Mouse (Mus musculus) ovary, adult 18-20 months (tissue): ENCODE measurements around the gene Endou.
A peak's percentile ranks its signal among the peaks of the same experiment; 100 is the strongest.
"Not testable (repeated sequence)": the region's sequence is repeated elsewhere in the genome, so short reads cannot be mapped to it uniquely, and the experiment has no call there.

Source experiments
- DNase-seq: peaks from one replicate; pipeline ENCODE4 v3.0.0; 2022; ENCODE audit warnings: low spot score, mixed read lengths

The Endou gene

GRCm38 (mm10) chr15:97684118-97684517 is 47.0 kb downstream of the Endou start:
- DNase-seq: no peak

- DNase-seq: no peak
Measured at GRCm38 (mm10) chr15:97682053-97682452, 49.1 kb downstream of the Endou start.

GRCm38 (mm10) chr15:97679991-97680681 is 51.0 kb downstream of the Endou start:
- no peak for DNase-seq

GRCm38 (mm10) chr15:97677341-97677740 is 53.8 kb downstream of the Endou start:
- DNase-seq: no peak

GRCm38 (mm10) chr15:97675927-97676326 is 55.2 kb downstream of the Endou start:
- DNase-seq: no peak

- DNase-seq: no peak
Measured at GRCm38 (mm10) chr15:97674423-97674822, 56.7 kb downstream of the Endou start.

GRCm38 (mm10) chr15:97673256-97674000 is 57.7 kb downstream of the Endou start:
- no peak for DNase-seq

- no peak for DNase-seq
Measured at GRCm38 (mm10) chr15:97672211-97672765, 58.9 kb downstream of the Endou start.

GRCm38 (mm10) chr15:97670554-97670953 is 60.6 kb downstream of the Endou start:
- DNase-seq: no peak

- DNase-seq: not testable (repeated sequence)
Measured at GRCm38 (mm10) chr15:97668158-97668877, 62.8 kb downstream of the Endou start.

GRCm38 (mm10) chr15:97667437-97667836 is 63.7 kb downstream of the Endou start:
- DNase-seq: peak; percentile 31

- no peak for DNase-seq
Measured at GRCm38 (mm10) chr15:97666457-97666770, 64.7 kb downstream of the Endou start.

- no peak for DNase-seq
Measured at GRCm38 (mm10) chr15:97665770-97666456, 65.2 kb downstream of the Endou start.

- DNase-seq: no peak
Measured at GRCm38 (mm10) chr15:97664981-97665668, 66.0 kb downstream of the Endou start.

- DNase-seq: peak; percentile 23
Measured at GRCm38 (mm10) chr15:97663750-97664406, 67.3 kb downstream of the Endou start.
